Mouse (Mus musculus) frontal cortex, postnatal 10 days (tissue): ENCODE results near the gene Slc24a5.

Experiments used
- DNase-seq, 2 experiments: peaks; one replicate each; pipeline ENCODE4 v3.0.0; 2022; ENCODE audit warnings: low spot score in 2 of 2, mixed read lengths in 1 of 2

The Slc24a5 gene

DNA sequence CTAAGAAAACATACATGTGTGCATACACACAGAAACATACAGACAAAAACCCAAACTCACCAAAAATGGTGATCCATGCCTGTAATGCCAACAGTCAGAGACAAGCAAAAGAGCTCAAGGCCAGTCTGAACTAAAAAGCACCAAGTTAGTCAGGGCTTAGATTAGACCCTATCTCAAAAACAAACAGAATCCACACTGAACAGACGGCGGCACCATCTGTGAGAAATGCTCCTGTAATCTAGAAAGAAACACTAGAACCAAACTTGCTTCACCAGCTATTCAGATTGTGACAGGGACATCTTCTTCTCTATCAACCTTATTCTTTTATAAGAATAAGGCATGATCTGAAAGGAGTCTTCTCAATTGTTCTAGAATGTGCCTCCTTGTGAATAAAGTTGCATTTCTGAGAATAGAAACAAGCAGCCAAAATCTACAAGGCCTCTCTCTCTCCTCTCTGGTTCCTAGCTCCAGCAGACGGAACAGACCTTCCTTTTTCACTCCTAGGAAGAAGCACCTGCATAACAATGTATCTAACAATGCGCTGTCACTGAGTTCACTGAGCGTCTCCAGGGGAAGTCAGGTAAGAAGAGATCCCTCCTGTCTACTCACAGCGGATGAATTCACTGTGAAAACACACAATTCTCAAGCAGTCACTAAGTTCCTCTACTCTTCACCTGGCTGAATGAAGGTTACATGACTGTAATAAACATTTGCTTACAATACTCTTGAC lies 51.6 kb downstream of the Slc24a5 start:
- peak in 1 of 2 experiments; percentile 22 for DNase-seq

DNA sequence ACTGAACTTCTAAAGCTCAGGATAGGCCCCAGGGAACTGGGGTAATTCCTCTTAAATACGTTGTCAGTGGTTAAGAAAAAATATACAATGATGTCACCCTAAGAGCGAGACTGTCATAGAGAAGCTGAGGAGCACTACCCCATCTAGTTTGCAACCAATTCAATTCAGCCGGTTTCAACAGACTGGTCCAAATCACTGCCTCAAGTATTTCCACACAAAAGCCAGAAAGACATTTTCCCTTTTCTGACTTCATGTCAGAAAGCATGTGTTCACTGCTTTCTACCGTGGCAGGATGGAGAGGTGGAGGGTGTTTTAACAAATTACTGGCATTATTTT lies 54.3 kb downstream of the Slc24a5 start:
- no peak for DNase-seq

DNA sequence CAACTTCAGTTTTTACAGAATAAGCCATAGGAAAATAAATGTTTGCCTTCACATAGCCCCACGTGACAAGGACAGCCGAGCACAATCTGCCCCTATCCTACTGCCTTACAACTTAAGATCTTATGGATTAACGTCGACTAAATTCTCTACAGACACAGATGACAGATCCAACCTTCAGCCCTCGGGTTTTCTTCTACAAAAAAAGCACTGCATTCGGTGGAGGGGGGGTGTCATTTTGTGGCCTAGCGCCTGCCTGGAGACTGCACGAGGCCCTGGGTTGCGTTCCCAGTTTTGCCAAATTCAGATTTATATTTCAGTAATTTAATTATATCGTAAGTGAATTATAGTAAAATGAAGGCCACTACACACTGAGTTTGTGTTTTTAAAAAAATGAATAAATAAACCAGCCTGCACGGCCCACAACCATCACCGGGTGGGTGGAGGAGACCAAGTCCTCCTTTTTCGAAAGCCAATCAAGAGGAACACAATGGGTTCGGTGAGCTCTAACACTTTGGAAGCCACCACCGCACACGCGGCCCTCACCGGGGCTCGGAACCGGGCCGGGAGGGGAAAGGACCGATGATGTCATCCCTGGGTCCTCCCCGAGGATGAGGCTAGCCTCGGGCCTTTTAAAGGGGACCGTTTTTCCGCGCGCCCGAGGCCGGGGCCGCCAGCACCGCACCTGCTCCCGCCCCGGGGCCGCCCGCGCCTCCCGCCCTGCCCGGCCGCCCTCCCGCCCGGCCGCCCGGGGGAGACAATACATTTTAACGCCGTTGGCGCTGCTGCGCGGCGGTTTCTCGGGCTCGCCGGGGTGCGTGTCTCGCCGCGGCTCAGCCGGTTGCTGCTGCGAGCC lies 54.9 kb downstream of the Slc24a5 start:
- DNase-seq: peak in 1 of 2 experiments; percentile 57

DNA sequence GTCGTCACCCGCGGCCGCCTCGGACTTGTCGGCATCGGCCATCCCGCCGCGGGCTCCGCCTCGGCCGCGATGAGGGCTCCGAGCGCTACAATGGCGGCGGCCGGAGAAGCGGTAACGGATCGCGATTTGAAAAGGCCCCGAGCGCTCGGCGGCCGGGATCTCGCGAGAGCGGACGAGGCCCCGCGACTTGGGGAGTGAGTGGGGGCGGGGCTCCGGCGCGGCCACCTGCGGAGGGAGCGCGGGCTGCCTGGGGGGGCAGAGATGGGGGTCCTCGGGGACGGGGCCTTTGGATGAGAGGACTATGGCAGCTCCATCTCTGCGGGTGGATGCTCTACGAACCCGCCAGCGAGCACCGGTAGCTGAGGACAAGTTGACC lies 55.5 kb downstream of the Slc24a5 start, which contains the start of gene Myef2:
Myef2 (minus strand) TSS at position 185 of the 376 bp plus-strand sequence.
- peak; percentile 64 to 81 for DNase-seq

DNA sequence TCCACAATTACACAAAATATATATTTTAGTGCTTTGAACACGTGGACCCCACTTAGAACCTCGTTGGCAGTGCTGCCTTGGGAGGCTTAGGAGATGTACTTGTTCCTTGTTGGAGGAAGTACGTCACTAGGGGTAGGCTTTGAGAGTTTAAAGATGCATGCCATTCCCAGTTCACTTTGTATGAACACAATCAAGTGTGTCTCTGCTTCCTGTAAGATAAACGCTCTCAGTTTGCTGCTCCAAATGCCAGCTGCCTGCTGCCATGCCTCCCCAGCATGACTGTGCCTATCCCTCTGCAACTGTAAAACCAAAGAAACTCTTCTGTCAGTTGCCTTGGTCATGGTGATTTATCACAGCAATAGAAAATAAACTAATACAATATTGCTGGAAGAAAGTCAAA lies 57.9 kb downstream of the Slc24a5 start:
- DNase-seq: no peak

DNA sequence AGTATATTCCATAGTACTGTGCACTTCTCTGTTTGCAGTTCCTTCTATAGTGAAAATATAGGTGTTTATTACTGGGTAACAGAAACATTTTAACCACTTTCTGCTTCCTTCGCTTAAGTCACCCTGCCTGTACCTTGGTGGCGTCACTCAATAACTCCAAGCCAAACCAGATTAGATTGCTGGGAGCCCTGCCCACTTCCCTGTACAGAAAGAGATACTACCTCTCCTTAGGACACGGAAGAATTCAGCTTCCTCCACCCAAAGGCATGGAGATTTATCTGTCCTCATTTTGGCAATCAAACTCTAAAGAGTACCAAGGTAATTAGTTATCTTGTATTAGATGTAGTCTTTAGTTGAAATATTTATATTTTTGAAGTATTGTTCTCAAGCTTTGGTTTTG lies 58.9 kb downstream of the Slc24a5 start:
- no peak for DNase-seq

DNA sequence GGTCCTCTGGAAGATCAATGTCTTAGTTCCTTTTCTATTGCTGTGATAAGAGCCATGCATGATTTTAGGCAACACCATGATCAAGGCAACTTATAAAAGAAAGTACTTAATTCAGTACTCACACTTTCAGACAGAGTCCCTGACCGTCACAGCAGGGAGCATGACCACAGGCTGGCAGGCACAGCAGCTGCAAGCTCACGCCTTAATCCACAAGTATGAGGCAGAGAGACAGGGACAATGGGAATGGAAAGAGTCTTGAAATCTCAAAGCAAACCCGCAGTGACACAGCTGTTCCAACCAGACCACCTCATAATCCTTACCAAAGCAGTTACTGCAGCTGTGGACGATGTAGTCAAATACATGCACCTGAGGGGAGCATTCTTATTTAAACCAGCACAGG lies 66.2 kb downstream of the Slc24a5 start:
- no peak for DNase-seq

DNA sequence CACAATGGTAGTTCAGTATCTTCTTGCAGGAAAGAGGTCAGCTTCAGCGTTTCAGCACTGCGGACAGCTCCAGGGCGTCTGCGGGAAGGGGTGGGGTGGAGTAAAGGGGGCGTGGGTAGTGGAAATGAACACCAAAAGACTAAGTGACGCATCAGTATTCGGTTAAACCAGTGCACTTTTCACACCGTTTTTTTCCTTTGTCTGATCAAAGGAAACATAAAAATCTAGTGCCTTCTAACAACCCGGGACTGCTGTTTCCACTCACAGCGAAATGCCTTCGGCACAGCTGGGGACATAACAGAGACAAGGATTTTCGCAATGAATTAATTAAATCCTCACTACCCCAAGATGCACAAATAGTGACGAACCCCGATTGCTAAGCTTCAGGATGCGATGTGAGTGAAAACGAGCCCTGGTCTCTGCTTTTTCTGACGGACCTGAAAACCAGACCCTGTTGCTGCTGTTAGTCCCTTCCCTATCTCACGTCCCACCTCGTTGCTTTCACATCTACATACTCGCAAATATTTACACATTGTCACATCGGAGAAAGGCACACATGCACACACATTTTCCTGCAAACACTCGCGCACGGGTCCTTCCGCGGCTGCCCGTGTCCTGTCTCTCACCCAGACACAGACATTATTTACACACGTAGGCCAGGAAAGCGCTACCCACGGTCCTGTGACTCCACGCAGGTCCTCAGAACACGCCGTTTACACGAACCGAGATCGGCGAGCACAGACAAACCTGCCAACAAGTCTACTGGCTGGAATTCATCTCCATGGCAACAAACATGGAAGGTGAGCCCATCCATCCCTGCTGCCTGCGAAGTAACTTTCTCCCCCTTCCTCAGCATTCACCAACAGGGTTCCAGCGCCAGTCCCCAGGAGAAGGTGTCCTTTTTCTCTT lies 68.2 kb downstream of the Slc24a5 start, which contains the start of gene Ctxn2:
Ctxn2 (plus strand) TSS at position 790 of the 909 bp plus-strand sequence.
- DNase-seq: peak in 1 of 2 experiments; percentile 20

DNA sequence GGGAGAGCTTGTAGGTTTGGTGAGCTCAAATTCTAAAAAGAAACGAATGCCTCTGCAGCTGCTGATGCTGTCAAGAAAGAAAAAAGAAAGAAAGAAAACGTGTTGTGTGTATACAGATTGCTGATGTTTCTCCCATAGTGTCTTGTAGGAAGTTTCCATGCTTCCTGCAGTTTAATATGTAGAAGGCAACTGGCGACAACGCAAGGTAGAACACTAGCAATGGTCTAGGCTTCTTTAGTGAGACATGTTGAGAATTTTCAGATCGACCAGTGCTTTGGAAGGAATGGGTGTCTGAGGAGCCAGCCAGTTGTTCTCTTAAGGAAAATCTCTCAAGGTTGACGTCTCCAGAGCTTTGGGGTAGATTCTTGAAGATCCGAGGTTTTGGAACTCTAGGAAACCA lies 68.9 kb downstream of the Slc24a5 start:
- DNase-seq: no peak
